Mouse (Mus musculus): ENCODE data around the gene Pip5kl1. TPM values are rescaled to one million over a fixed set of nuclear protein-coding genes. Genes with fewer than 3 reads are reported as not detected.

Pip5kl1 gene
- total RNA-seq, 1 experiment from 2014 or later: not detected

- ATAC-seq (replicated peaks; ENCODE audit: low read depth, poor library complexity, severe bottlenecking): no peak
These were observed 27.2 kb upstream of the Pip5kl1 start for GRCm38 (mm10) chr2:32547380-32547779.

GRCm38 (mm10) chr2:32547964-32548739 is 26.4 kb upstream of the Pip5kl1 start:
- ATAC-seq (replicated peaks; ENCODE audit: low read depth, poor library complexity, severe bottlenecking): peak; percentile 59; the same call in 1 of the 2 replicates

- ATAC-seq (replicated peaks; ENCODE audit: low read depth, poor library complexity, severe bottlenecking): no peak
These were observed 25.4 kb upstream of the Pip5kl1 start for GRCm38 (mm10) chr2:32549171-32549570.

GRCm38 (mm10) chr2:32549764-32550163 is 24.8 kb upstream of the Pip5kl1 start:
- ATAC-seq (replicated peaks; ENCODE audit: low read depth, poor library complexity, severe bottlenecking): peak; percentile 27; the same call in 1 of the 2 replicates

- no peak for ATAC-seq (replicated peaks; ENCODE audit: low read depth, poor library complexity, severe bottlenecking)
These were observed 23.4 kb upstream of the Pip5kl1 start for GRCm38 (mm10) chr2:32551236-32551635.

- no peak for ATAC-seq (replicated peaks; ENCODE audit: low read depth, poor library complexity, severe bottlenecking)
These were observed 20.9 kb upstream of the Pip5kl1 start for GRCm38 (mm10) chr2:32553592-32554148.

- ATAC-seq (replicated peaks; ENCODE audit: low read depth, poor library complexity, severe bottlenecking): no peak
These were observed 19.1 kb upstream of the Pip5kl1 start for GRCm38 (mm10) chr2:32555484-32555883.

- ATAC-seq (replicated peaks; ENCODE audit: low read depth, poor library complexity, severe bottlenecking): no peak
These were observed 18.6 kb upstream of the Pip5kl1 start for GRCm38 (mm10) chr2:32556019-32556418.

GRCm38 (mm10) chr2:32559570-32559969 is 15.0 kb upstream of the Pip5kl1 start:
- no peak for ATAC-seq (replicated peaks; ENCODE audit: low read depth, poor library complexity, severe bottlenecking)

GRCm38 (mm10) chr2:32566536-32567063 is 8.0 kb upstream of the Pip5kl1 start:
- peak; percentile 73 for ATAC-seq (replicated peaks; ENCODE audit: low read depth, poor library complexity, severe bottlenecking)

GRCm38 (mm10) chr2:32568149-32568548 is 6.4 kb upstream of the Pip5kl1 start:
- no peak for ATAC-seq (replicated peaks; ENCODE audit: low read depth, poor library complexity, severe bottlenecking)

- no peak for ATAC-seq (replicated peaks; ENCODE audit: low read depth, poor library complexity, severe bottlenecking)
These were observed 5.7 kb upstream of the Pip5kl1 start for GRCm38 (mm10) chr2:32568941-32569340.

GRCm38 (mm10) chr2:32570698-32571494 is 3.7 kb upstream of the Pip5kl1 start, which contains the start of gene Dpm2:
Dpm2 (plus strand) TSS chr2:32570858.
- ATAC-seq (replicated peaks; ENCODE audit: low read depth, poor library complexity, severe bottlenecking): peak; percentile 85

GRCm38 (mm10) chr2:32572196-32572595 is 2.4 kb upstream of the Pip5kl1 start:
- ATAC-seq (replicated peaks; ENCODE audit: low read depth, poor library complexity, severe bottlenecking): no peak

GRCm38 (mm10) chr2:32574901-32575585 is 446 bp downstream of the Pip5kl1 start:
- ATAC-seq (replicated peaks; ENCODE audit: low read depth, poor library complexity, severe bottlenecking): peak; percentile 34

- peak; percentile 27; the same call in 1 of the 2 replicates for ATAC-seq (replicated peaks; ENCODE audit: low read depth, poor library complexity, severe bottlenecking)
These were observed 1.1 kb downstream of the Pip5kl1 start, which contains the start of gene 9430097D07Rik for GRCm38 (mm10) chr2:32575586-32576160. 9430097D07Rik (minus strand) TSS chr2:32575684.

GRCm38 (mm10) chr2:32576532-32576931 is 1.9 kb downstream of the Pip5kl1 start:
- ATAC-seq (replicated peaks; ENCODE audit: low read depth, poor library complexity, severe bottlenecking): no peak

- ATAC-seq (replicated peaks; ENCODE audit: low read depth, poor library complexity, severe bottlenecking): no peak
These were observed 3.8 kb downstream of the Pip5kl1 start for GRCm38 (mm10) chr2:32578146-32579046.
